Mouse (Mus musculus): ENCODE measurements around the gene Nipsnap2. TPM values are rescaled to one million over a fixed set of nuclear protein-coding genes. Genes with fewer than 3 reads are reported as not detected.
"Not testable (repeated sequence)": the region's sequence is repeated elsewhere in the genome, so short reads cannot be mapped to it uniquely, and the experiment has no call there.

The Nipsnap2 gene
- polyA plus RNA-seq, 1 experiment from 2014 or later: 77.7 TPM

DNA sequence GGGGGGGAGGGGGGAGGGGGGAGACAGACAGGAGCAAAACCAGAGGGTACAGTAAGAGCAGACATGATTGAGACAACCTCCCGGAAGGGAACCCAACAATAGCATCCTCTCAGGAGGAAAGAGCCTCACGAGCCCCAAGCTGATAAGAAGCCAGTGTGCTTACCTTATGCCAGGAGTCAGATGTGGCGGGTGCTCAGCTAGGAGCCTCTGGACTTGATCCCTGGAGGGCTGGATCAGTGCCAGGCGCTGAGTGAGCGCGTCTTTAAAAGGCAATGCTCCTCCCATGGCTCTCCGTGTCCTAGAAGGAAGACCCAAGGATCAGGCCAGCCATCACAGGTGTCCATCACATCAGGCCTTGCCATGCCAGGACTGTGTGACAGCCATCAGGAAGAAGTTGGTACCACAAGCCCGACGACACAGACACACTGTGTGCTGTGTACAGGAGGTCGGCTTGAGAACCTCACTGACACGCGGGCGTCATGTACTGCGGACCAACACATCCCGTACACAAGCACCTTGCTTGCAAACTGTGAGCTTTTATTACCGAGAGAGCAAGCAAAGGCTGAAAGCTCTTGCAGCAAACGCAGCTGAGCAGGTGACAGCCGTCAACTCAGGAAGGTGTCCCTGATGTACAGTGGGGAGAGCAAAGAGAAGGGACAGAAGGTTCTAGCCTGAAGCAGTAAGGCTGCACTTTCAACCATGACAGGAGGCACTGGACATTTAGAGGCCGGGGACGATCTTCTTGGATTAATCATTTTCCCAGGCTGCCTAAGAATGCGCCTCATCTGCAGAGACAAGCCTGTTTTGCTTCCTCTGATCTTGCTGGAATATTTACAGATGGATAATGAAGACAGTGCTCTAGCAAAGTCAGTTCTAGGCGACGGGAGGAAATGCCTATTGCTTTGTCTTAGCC lies 45.8 kb downstream of the Nipsnap2 start:
- Histone ChIP-seq H3K27me3 (replicated peaks) (no peaks in the 10 kb centered on the region), H3K9ac (no peak overlapping the region), H3K27ac (no peak overlapping the region), H3K9me3 (no peaks in the 10 kb centered on the region), H3K4me1 (no peaks in the 10 kb centered on the region), H3K4me2 (replicated peaks) (no peak overlapping the region), H3K4me3 (no peak overlapping the region), H3K36me3 (peaks cover 18% of the 10 kb centered on the region; the same call in 1 of the 2 replicates)
- no peak for ATAC-seq (ENCODE audit: low FRiP score, low read depth)
- WGBS: 89% methylated on average over 23 of the region's 23 CpGs

DNA sequence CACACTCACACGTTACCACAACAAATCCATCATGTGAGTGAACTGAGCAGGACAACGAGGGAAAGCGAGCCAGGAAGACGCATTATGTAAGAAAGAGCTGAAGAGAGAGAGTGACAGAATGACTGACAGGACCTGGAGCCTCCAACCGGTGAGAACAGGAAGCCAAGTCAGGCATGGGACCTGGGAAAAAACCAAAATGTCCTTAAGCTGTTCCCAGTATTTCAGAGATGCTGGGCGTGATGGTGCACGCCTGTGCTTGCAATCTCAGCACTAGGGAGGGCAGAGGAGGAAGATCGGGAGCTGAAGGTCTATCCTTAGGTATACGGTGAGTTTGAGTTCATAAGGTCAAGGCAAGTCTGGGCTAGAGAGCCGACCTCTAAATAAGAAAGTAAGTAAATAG lies 47.6 kb downstream of the Nipsnap2 start:
- no peak for ATAC-seq (ENCODE audit: low FRiP score, low read depth)
- H3K4me2 ChIP-seq (replicated peaks): no peak overlapping the region
- WGBS: 91% methylated on average over 10 of the region's 10 CpGs
- no peaks in the 10 kb centered on the region for H3K27me3 ChIP-seq (replicated peaks)
- H3K4me3 ChIP-seq: no peak overlapping the region
- H3K36me3 ChIP-seq: peaks cover 13% of the 10 kb centered on the region; the same call in 1 of the 2 replicates
- no peak overlapping the region for H3K27ac ChIP-seq
- no peaks in the 10 kb centered on the region for H3K9me3 ChIP-seq
- no peak overlapping the region for H3K9ac ChIP-seq
- H3K4me1 ChIP-seq: no peaks in the 10 kb centered on the region

DNA sequence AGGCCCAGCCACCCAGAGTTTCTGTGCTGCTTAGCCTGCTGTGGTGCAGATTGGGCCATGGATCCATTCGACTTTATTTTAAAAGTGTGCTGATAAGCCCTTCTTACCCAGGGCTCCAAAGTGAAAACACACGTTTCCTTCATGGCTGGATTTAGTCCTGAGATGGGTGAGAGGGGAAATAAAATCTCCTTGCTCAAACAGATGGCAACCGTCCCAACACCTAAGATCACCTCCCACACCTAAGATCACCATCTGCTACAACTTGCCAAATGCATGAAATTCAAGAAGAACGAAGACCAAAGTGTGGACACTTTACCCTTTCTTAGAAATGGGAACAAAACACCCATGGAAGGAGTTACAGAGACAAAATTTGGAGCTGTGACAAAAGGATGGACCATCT lies 48.5 kb downstream of the Nipsnap2 start:
- not testable (repeated sequence) for H3K9me3 ChIP-seq
- WGBS: 82% methylated on average over 4 of the region's 4 CpGs

DNA sequence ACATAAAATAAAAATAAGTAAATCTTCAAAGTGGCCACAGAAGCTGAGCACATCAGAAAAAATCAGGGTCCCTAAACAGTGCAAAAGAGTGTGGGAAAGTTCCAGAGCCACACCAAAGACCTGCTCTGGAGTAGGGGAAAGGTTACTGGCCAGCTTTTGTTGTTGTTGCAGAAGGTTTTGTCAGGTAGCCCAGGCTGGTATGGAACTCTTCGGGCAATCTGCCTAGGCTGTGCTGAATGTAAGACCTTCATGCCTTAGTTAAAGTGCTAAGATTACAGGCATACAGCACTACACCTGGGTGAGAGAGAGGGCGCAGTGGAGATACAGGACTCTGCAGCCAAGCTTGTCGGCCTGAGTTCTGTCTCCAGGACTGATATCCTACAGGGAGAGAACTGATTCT lies 49.8 kb downstream of the Nipsnap2 start:
- H3K4me3 ChIP-seq: no peak overlapping the region
- H3K9me3 ChIP-seq: no peaks in the 10 kb centered on the region
- no peak overlapping the region for H3K9ac ChIP-seq
- no peak overlapping the region for H3K4me2 ChIP-seq (replicated peaks)
- no peaks in the 10 kb centered on the region for H3K27me3 ChIP-seq (replicated peaks)
- ATAC-seq (ENCODE audit: low FRiP score, low read depth): no peak
- no peak overlapping the region for H3K27ac ChIP-seq
- WGBS: 92% methylated on average over 3 of the region's 3 CpGs
- peaks cover 8% of the 10 kb centered on the region; the same call in 1 of the 2 replicates for H3K36me3 ChIP-seq
- peaks cover 9% of the 10 kb centered on the region for H3K4me1 ChIP-seq

More for the DNA sequence above, 48.5 kb downstream of the Nipsnap2 start:
- not testable (repeated sequence) for H3K4me2 ChIP-seq (replicated peaks); H3K4me1 ChIP-seq; H3K9ac ChIP-seq; H3K36me3 ChIP-seq; ATAC-seq (ENCODE audit: low FRiP score, low read depth); H3K27ac ChIP-seq; H3K27me3 ChIP-seq (replicated peaks); H3K4me3 ChIP-seq

DNA sequence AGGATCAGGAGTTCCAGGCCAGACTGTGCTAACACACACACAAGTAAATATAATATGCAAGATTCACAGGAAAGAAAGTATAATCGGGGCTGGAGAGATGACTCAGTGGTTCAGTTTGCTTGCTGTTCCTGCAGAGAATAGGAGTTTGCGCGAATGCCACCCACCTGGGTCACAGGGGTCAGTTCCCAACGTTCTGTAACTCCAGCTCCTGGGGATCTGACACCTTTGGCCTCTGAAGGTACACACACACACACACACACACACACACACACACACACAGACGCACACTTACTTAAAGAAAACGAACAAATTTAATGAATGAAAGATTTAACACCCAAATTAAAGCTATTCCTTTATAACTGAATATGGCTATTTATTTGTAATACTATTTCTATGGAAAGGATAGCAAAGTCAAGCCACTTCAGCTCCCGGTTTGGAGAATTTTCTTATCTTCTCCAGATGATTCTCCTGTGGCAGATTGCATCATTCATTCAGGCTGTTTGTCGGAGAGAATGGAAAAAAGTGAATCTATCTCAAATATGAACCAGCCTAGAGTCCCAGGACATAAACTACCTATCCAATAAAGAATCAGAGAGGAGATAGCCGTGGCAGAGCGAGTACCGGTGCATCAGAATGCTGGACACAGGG lies 53.6 kb downstream of the Nipsnap2 start:
- peaks cover 9% of the 10 kb centered on the region for H3K4me1 ChIP-seq
- no peaks in the 10 kb centered on the region for H3K9me3 ChIP-seq
- peak overlapping the region; percentile 85 for H3K4me2 ChIP-seq (replicated peaks)
- peak overlapping the region; percentile 42 for H3K4me3 ChIP-seq
- H3K36me3 ChIP-seq: no peaks in the 10 kb centered on the region
- H3K27me3 ChIP-seq (replicated peaks): no peaks in the 10 kb centered on the region
- WGBS: 44% methylated on average over 11 of the region's 11 CpGs
- no peak overlapping the region for H3K27ac ChIP-seq
- no peak for ATAC-seq (ENCODE audit: low FRiP score, low read depth)
- peak overlapping the region; percentile 64 for H3K9ac ChIP-seq

DNA sequence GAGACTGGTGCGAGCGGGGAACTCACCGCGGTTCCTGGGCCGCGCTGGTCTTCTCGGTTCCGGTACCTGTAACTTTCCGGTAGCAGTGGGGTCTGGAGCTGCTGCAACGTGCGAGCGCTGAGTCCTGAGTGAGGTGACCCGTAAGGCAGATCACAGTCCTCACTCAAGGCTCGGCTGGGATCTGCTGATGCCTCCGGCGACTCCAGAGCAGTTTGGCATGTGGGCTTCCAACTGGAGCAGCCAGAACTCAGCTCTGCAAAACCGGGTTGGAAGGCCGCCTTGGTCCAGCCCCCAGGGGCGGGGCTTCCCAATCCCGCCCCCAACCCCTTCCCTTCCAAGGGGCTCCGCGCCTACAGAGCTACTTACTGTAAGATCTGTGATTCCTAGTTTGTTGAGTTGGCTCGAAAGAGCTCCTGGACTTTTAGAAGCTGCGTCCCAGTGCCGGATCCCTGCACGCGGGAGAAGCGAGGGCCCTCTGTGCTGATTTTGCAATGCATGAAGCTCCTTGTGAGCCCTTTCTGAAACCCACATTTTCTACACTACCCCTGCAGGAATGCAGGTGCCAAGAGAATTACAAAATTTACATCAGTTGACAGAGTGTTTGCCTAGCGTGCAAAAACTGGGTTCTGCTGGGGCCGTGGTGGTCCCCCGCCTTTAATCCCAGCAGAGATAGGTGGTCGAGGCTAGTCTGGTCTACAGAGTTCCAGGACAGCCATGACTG lies 54.3 kb downstream of the Nipsnap2 start:
- WGBS: 3% methylated on average over 32 of the region's 32 CpGs
- Histone ChIP-seq H3K27ac (no peak overlapping the region), H3K36me3 (no peaks in the 10 kb centered on the region), H3K9me3 (no peaks in the 10 kb centered on the region), H3K4me3 (peak overlapping the region; percentile 42), H3K9ac (peak overlapping the region; percentile 64), H3K4me2 (replicated peaks) (peak overlapping the region; percentile 85), H3K27me3 (replicated peaks) (no peaks in the 10 kb centered on the region), H3K4me1 (peaks cover 9% of the 10 kb centered on the region)
- ATAC-seq (ENCODE audit: low FRiP score, low read depth): peak; percentile 75

DNA sequence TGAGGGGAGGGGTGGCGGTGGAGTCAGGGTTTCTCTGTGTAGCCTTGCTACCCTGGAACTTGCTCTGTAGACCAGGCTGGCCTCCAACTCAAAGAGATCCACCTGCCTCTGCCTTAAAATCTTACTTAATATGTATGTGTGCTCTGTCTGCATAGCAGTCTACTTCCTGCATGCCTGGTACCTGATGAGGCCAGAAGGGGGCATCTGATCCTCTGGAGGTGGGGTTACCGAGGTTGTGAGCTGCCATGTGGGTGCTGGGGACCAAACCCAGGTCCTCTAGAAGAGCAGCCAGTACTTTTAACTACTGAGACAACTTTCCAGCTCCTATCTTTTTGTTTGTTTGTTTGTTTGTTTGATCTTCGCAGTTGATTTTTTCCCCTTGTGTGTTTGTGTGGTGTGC lies 55.3 kb downstream of the Nipsnap2 start:
- no peak overlapping the region for H3K4me3 ChIP-seq
- no peak overlapping the region for H3K9ac ChIP-seq
- H3K27me3 ChIP-seq (replicated peaks): no peaks in the 10 kb centered on the region
- ATAC-seq (ENCODE audit: low FRiP score, low read depth): no peak
- H3K4me1 ChIP-seq: peaks cover 9% of the 10 kb centered on the region
- no peaks in the 10 kb centered on the region for H3K9me3 ChIP-seq
- WGBS: 95% methylated on average over 3 of the region's 3 CpGs
- no peaks in the 10 kb centered on the region for H3K36me3 ChIP-seq
- H3K4me2 ChIP-seq (replicated peaks): no peak overlapping the region
- no peak overlapping the region for H3K27ac ChIP-seq

DNA sequence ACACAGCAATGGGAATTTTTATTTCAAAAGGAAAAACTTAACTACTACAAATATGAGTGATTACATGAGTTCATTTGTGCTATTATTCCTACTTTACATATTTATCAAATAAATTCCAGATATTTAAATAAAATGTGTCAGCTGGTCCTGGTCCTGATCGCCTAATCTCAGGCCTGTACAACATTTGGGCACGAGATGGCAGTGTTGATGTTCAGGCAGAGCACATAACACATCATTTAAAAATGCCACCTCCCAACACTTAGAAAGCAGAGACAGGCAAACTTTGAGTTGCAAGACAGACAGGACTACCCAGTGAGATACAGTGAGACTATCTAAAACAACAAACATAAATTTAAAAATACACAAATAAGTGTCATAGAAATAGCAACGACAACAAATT lies 57.3 kb downstream of the Nipsnap2 start:
- Histone ChIP-seq H3K4me2 (replicated peaks) (no peak overlapping the region), H3K9me3 (no peaks in the 10 kb centered on the region), H3K36me3 (no peaks in the 10 kb centered on the region), H3K27ac (no peak overlapping the region), H3K4me1 (peaks cover 13% of the 10 kb centered on the region), H3K9ac (no peak overlapping the region), H3K27me3 (replicated peaks) (no peaks in the 10 kb centered on the region), H3K4me3 (no peak overlapping the region)
- 61% methylated on average over 3 of the region's 3 CpGs for WGBS
- ATAC-seq (ENCODE audit: low FRiP score, low read depth): no peak

DNA sequence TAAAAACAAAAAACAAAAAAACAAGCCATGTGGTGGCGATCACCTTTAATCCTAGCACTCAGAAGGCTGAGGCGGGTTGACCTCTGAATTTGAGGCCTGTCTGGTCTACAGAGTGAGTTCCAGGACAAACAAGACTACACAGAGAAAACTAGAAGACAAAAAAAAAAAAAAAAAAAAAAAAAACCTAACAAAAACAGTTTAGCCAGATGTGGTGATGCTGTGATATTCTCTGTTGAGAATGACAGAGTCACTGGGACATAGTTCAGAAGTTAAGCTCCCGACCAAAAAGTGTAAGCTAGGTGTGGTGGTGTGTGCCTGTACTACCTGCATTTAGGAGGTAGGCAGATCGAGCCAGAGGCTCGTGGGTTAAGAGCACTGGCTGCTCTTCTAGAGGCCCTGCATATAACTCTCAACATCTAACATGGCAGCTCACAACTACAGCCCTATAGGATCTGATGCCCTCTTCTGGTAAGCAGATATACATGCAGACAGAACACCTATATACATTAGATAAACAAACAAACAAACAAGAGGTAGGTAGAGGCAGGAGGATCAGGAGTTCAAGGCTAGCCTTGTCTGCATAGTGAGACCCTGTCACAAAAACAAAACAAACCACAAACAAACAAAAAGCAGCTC lies 60.5 kb downstream of the Nipsnap2 start:
- H3K27me3 ChIP-seq (replicated peaks): no peaks in the 10 kb centered on the region
- no peak for ATAC-seq (ENCODE audit: low FRiP score, low read depth)
- no peak overlapping the region for H3K4me3 ChIP-seq
- H3K9ac ChIP-seq: no peak overlapping the region
- peaks cover 17% of the 10 kb centered on the region for H3K4me1 ChIP-seq
- 88% methylated on average over 5 of the region's 5 CpGs for WGBS
- H3K4me2 ChIP-seq (replicated peaks): no peak overlapping the region
- H3K36me3 ChIP-seq: peaks cover 18% of the 10 kb centered on the region
- no peaks in the 10 kb centered on the region for H3K9me3 ChIP-seq
- H3K27ac ChIP-seq: no peak overlapping the region

DNA sequence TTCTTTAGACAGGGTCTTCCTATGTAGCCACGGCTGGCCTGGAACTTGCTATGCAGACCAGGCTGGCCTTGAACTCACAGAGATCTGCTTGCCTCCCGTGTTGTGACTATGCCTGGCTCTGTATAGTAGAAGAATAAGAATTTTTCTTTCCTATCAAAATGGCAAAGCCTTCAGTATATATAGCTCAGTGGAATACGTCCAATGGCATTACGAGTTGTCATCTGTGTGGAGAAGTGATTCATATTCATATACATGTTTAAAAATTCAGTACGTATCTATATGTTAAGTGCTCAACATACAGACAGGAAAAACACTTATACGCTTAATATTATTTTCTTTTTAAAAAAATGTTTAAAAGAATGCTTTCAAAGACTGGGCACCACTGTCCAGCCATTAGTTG lies 61.3 kb downstream of the Nipsnap2 start:
- Histone ChIP-seq H3K36me3 (peaks cover 23% of the 10 kb centered on the region), H3K9ac (peak overlapping the region; percentile 94), H3K4me2 (replicated peaks) (peak overlapping the region; percentile 79), H3K27me3 (replicated peaks) (no peaks in the 10 kb centered on the region), H3K27ac (peak overlapping the region; percentile 93; the same call in 1 of the 2 replicates), H3K4me3 (peak overlapping the region; percentile 94), H3K9me3 (no peaks in the 10 kb centered on the region), H3K4me1 (peaks cover 17% of the 10 kb centered on the region)
- no peak for ATAC-seq (ENCODE audit: low FRiP score, low read depth)
- 86% methylated on average over 6 of the region's 6 CpGs for WGBS

DNA sequence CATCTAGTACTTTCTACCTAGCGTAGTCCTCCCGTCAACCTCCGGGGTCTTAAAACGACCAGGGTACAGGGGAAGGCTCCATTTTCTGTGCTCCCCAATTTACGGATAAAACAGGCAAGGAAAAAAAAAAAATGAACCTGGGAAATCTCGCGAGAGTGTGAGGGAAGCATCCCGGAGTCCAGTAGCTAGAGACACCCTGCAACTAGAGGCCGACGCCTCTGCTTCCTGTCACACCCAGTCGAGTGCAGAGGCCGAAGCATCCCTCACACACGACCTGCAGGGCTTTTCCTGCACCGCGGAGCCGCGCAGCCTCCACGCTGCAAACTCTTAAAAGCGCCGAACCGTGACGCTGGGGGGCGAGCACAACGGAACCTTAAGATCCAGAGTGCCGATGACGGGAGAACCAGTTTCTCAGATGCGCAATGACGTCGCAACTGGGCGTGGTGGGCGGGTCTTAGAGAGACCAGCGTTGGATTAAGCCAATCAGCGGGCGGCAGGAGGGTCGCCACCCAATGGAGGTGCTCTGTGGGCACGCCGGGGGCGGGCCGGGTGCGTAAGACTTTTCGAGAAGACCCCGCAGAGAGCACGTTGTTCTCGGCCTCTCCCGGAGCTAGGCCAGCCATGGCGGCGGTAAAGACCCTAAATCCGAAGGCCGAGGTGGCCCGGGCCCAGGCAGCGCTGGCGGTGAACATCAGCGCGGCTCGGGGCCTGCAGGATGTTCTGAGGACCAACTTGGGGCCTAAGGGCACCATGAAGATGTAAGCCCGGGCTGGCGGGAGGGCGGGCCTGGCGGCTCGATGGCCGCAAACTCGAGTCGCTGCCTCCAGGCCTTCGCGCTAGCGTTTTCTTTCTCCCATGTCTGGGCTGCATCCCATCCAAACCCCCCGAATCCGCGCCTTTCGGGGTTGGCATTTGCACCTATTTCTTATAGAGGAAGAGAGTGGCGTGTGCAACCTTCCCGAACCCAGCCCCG lies 62.2 kb downstream of the Nipsnap2 start, which contains the start of gene Psph:
Psph (minus strand) TSS at position 632 of the 973 bp plus-strand sequence.
- ATAC-seq (ENCODE audit: low FRiP score, low read depth): peak; percentile 100
- Histone ChIP-seq H3K9me3 (no peaks in the 10 kb centered on the region), H3K4me1 (peaks cover 17% of the 10 kb centered on the region), H3K27me3 (replicated peaks) (no peaks in the 10 kb centered on the region), H3K36me3 (peaks cover 30% of the 10 kb centered on the region), H3K27ac (peak within 1 kb of the TSS; percentile 93), H3K9ac (peak within 1 kb of the TSS; percentile 94), H3K4me2 (replicated peaks) (peak within 1 kb of the TSS; percentile 79), H3K4me3 (peak within 1 kb of the TSS; percentile 94)
- under 1% methylated on average over 73 of the region's 73 CpGs for WGBS
